Mouse (Mus musculus): ENCODE measurements around the gene Lrriq4. TPM values are rescaled to one million over a fixed set of nuclear protein-coding genes. Genes with fewer than 3 reads are reported as not detected.

The Lrriq4 gene
- total RNA-seq (2021): not detected

DNA sequence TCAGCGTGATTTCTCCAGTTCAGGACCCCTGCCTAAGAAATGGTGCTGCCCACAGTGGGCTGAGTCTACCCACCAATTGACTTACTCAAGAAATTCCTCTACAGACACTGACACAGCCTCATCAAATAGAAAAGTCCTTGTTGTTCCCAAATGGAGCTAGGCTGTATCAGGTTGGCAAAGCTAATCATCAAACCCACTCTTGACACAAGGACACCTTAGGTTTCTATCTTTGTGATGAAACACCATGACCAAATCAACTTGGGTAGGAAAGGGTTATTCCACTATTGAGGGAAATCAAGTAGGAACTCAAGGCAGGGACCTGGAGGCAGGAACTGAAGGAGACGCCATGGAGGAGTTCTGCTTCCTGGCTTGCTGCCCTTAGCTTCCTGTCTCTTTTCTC is at the start of gene Lrriq4:
Lrriq4 (plus strand) TSS at position 301 of the 400 bp plus-strand sequence.
- DNase-seq (ENCODE audit: low spot score): no peak
- intact Hi-C loops (cut with DNase I): no loop called here

DNA sequence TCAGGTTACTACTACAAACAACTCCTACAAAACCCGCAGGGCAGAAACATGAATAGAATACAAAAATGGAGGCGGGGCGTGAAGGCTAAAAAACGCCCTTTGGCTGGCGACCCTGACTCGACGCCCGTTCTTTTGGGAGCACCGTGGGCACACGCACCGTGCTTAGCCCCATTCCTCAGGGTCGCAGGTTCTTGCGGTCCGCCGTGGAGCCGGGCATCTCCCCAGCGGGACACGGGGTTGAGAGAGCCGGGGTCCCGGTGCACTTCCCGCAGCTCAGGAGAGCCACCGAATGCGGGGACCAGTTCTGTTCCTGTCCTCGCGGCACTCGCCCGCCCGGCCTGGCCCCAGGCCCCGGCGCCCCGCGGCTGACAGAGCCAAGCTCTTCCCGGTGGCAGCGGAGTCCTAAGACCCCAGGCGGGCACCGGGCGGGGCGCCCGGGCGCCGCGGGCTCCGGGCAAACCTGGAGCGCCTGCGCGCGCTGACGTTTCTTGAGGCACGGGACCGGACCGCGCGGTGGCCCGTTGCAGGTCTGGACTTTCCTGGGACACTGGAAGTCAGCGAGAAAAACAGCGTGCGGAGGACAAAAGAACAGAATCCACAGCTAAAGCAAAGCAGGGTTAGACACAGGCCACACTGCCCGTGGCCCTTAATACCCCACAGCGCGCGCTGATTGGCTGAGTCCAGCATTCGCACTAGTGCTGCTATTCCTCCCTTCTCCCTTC is 49.0 kb upstream of the Lrriq4 start:
- intact Hi-C loops (cut with DNase I): loop anchor here (10.0 kb wide), 2 partner anchors 460 to 540 kb away; no protein-coding TSS in a partner anchor
- peak; percentile 17 for DNase-seq (ENCODE audit: low spot score)

- DNase-seq (ENCODE audit: low spot score): no peak
- intact Hi-C loops (cut with DNase I): loop anchor here (10.0 kb wide), 2 partner anchors 458 to 538 kb away; no protein-coding TSS in a partner anchor
Measured at GRCm38 (mm10) chr3:30597271-30597670, 47.0 kb upstream of the Lrriq4 start.

DNA sequence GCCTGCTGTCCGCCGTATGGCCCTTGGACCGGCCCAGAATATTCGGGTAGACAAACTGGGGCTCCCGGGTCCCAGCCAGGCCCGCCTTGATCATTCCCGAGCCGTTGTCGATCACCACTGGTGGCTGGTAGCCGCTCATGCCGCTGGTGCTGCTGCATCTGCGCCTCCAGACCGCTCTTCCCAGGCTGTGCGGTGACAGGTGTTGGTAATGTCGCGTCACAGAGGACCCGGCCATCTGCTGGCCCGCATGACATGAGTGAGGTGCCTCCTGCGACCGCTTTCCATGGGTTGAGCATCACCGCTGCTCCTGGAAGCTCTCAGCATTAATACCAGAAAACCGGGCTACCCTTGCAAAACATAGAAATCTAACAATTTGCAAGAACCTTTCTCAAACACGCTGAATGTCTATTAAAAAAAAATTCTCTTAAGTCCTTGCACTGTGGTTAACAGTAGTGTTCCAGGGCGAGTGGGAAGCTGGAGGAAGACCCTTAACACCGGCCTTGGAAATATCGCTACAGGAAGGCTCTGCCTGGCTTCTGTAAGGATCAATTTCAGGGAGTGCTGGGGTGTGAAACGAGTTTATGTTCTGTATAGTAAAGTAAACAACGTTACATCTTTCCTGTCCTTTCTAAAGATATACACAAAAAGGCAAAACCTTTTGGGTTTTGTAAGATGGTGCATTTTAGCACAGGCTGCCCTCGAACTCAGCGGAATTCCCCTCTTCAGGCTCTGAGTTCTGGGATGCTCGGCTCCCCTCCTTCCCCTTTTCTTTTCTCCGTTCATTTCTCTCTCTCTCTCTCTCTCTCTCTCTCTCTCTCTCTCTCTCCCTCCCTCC is 44.4 kb upstream of the Lrriq4 start, which contains the start of gene Actrt3:
Actrt3 (minus strand) TSS at position 229 of the 835 bp plus-strand sequence.
- intact Hi-C loops (cut with DNase I): loop anchor here (5.0 to 10.0 kb wide), 3 partner anchors 192 to 535 kb away; partner anchors contain the start of gene Sec62
- DNase-seq (ENCODE audit: low spot score): no peak

DNA sequence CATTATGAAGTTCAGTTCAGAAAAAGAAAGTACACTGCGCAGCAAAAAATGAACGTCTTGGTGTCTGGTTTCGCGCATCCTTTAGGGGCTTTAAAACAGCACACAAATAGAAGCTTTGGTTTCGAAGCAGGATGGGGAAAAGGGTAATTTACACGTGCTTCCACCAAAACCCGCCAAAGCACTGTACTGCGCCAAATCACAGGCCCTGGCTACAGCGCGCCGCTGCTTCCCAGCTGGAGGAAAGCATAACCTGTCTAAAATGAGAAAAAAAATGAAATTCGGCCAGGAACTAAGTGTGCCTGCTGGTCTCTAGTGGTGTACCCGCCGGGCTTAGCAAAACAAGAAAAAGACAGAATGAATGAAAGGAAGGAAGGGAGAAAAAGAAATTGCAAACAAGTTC is 43.6 kb upstream of the Lrriq4 start:
- no peak for DNase-seq (ENCODE audit: low spot score)

GRCm38 (mm10) chr3:30601175-30601574 is 43.1 kb upstream of the Lrriq4 start:
- intact Hi-C loops (cut with DNase I): loop anchor here (5.0 kb wide), 1 partner anchor 191 kb away; the partner anchor contains the start of gene Sec62
- peak; percentile 65 for DNase-seq (ENCODE audit: low spot score)

More for the DNA sequence above, 43.6 kb upstream of the Lrriq4 start:
- intact Hi-C loops (cut with DNase I): loop anchor here (5.0 kb wide), 1 partner anchor 192 kb away; the partner anchor contains the start of gene Sec62

GRCm38 (mm10) chr3:30601610-30602064 is 42.7 kb upstream of the Lrriq4 start:
- no peak for DNase-seq (ENCODE audit: low spot score)
- intact Hi-C loops (cut with DNase I): loop anchor here (5.0 kb wide), 1 partner anchor 191 kb away; the partner anchor contains the start of gene Sec62

GRCm38 (mm10) chr3:30602065-30602739 is 42.1 kb upstream of the Lrriq4 start, which contains the start of gene Mynn:
Gene Mynn, plus strand, starts transcription at chr3:30602065.
- intact Hi-C loops (cut with DNase I): loop anchor here (5.0 kb wide), 1 partner anchor 190 kb away; the partner anchor contains the start of gene Sec62
- peak; percentile 95 for DNase-seq (ENCODE audit: low spot score)

DNA sequence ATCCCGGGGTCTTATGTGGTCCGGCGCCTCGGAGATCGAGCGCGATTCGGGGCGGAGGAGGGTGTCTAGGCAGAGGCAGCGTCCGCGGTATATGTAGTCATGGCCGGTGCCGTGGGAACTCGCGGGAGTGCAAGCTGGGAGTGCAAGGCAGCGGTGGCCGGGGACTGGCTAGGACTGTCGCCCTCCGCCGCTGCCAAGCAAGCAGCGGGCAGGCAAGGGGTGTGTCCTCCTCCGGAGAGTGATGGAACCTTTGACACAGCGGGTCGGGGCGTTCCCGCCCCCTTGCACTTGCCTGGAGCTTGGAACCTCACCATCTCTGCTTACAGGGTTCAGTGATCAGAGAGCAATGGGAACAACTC is 41.6 kb upstream of the Lrriq4 start:
- DNase-seq (ENCODE audit: low spot score): no peak

DNA sequence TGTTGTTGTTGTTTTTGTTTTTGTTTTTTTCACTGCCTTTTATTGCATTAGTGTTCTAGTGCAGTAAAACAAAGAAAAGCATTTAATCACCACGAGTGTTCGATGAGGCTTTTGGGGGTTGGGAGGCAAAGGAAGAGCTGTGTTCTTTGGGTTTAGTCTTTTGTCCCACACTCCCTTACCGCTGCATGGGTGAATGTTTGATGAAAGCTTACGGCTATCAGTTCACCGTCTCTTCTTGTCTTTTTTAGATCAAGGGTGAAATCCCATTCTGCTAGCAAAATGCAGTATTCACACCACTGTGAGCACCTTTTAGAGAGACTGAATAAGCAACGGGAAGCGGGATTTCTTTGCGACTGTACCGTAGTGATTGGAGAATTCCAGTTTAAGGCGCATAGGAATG is 41.1 kb upstream of the Lrriq4 start:
- intact Hi-C loops (cut with DNase I): loop anchor here (5.0 kb wide), 1 partner anchor 189 kb away; the partner anchor contains the start of gene Sec62
- no peak for DNase-seq (ENCODE audit: low spot score)

More for the DNA sequence above, 41.6 kb upstream of the Lrriq4 start:
- intact Hi-C loops (cut with DNase I): loop anchor here (5.0 kb wide), 1 partner anchor 190 kb away; the partner anchor contains the start of gene Sec62

DNA sequence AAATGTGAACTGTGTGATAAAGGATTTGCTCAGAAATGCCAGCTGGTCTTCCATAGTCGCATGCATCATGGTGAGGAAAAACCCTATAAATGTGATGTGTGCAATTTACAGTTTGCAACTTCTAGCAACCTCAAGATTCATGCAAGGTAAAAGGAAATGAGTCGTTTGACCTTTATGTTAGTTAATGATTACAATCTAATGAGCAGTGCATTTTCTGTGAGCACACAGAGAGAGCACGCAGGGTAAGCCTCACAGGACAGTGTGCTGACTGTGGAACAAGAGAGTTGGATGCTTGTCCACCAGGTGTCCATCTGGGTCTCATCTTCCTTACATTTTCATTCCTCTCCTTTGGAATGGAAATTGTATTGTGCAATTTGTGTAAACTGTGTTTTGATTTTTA is 35.3 kb upstream of the Lrriq4 start:
- intact Hi-C loops (cut with DNase I): no loop called here
- DNase-seq (ENCODE audit: low spot score): no peak

DNA sequence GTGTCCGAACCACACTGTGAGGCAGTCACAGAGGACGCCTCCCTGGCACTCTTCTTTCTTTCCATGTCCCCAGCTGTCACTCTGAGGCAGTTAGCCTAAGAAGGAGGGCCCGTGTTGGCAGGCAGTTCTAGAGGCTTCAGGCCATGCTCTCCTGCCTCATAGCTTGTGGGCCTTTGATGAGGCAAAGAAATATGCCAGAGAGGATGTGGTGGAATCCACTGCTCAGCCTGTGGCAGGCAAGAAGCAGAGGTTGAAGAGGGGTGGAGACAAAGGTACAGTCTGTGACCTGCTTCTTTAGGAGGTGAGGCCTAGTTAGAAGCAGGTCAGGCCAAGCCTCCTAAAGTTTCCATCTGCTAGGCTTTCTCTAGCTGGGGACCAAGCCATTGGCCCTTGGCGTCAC is 33.4 kb upstream of the Lrriq4 start:
- no peak for DNase-seq (ENCODE audit: low spot score)
- intact Hi-C loops (cut with DNase I): no loop called here

- DNase-seq (ENCODE audit: low spot score): no peak
- intact Hi-C loops (cut with DNase I): no loop called here
Measured at GRCm38 (mm10) chr3:30620132-30620531, 24.2 kb upstream of the Lrriq4 start.

GRCm38 (mm10) chr3:30633681-30634080 is 10.6 kb upstream of the Lrriq4 start:
- no peak for DNase-seq (ENCODE audit: low spot score)
- intact Hi-C loops (cut with DNase I): no loop called here

- no peak for DNase-seq (ENCODE audit: low spot score)
- intact Hi-C loops (cut with DNase I): no loop called here
Measured at GRCm38 (mm10) chr3:30635629-30636028, 8.7 kb upstream of the Lrriq4 start.

DNA sequence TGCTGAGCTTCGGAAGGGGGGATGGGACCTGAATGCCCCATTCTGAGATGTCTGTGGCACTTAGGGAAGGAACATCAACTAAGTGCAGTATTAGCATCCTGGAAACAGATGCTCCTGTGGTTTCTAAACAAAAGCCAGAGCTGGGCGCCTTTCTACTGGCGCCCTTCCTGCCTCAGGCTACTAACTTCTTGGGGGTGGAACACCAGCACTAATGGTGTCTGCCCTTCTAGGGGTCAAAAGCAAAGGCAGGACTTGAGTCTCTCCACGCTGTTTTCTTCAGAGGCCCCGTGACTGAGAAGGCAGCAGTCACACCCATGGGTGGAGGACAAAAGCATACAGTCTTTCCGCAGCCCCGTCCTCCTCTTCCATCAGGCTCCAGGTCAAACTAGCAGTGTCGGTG is 2.5 kb downstream of the Lrriq4 start:
- DNase-seq (ENCODE audit: low spot score): no peak
- intact Hi-C loops (cut with DNase I): no loop called here

GRCm38 (mm10) chr3:30647440-30648090 is 3.3 kb downstream of the Lrriq4 start, which contains the start of gene Lrrc34:
Gene Lrrc34, minus strand, starts transcription at chr3:30647869.
- intact Hi-C loops (cut with DNase I): no loop called here
- DNase-seq (ENCODE audit: low spot score): peak; percentile 10

- DNase-seq (ENCODE audit: low spot score): no peak
- intact Hi-C loops (cut with DNase I): no loop called here
Measured at GRCm38 (mm10) chr3:30648466-30648865, 4.2 kb downstream of the Lrriq4 start.
